Mouse (Mus musculus): ENCODE data around the gene Kansl3.

DNA sequence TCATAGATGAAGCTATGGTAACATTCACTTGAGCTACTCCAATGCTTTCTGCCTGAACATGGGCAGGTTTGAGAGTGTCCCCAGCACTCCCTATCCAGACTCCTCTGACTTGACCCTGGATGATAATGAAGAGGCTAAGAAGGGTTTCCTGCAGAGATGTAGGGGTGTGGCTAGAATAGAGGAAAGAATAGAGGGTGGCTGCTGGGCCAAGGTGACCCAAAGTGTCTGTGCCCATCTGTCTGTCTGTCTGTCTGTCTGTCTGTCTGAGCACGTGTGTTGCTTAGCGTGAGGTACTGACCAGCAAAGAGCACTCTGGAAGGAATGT is 53.2 kb downstream of the Kansl3 start:
- TF ChIP-seq EP300 (IDR thresholded peaks at IDR 0.05; ENCODE audit: insufficient read depth, low read depth, low read length) (no peak), POLR2A (IDR thresholded peaks at IDR 0.05; ENCODE audit: insufficient read depth, low read depth, low read length) (no peak)
